Mouse (Mus musculus): ENCODE measurements around the gene Riok1.

DNA sequence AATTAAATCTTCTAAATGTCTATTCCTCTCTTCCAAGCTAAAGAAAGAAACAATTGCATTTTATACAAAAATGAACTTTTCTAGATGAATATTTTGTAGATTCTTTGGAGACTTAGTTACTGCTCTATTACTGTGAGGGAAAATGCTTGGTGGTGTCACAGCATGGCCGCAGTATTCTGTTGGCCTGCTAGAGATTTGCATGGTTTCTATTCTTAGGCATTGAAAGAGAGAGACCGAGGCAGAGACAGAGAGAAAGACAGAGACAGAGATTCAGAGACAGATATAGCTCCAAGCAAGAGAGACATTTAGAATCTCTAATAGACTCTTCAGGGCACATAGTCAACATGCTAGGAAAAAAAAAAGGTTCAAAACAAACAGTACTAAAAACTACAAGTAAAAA is 28.8 kb upstream of the Riok1 start:
- TF ChIP-seq CTCF (IDR thresholded peaks at IDR 0.05; ENCODE audit: borderline replicate concordance, insufficient read depth, low read length) (no peak), POLR2A (IDR thresholded peaks at IDR 0.05; ENCODE audit: low read depth, low read length) (no peak)

Data from embryonic fibroblast, embryonic 13.5 days (primary cell).